Mouse (Mus musculus): ENCODE data around the gene Fuz. TPM values are rescaled to one million over a fixed set of nuclear protein-coding genes. Genes with fewer than 3 reads are reported as not detected.
"Not testable (repeated sequence)": the region's sequence is repeated elsewhere in the genome, so short reads cannot be mapped to it uniquely, and the experiment has no call there.

Gene Fuz
- polyA plus RNA-seq, 1 experiment from 2014 or later: 23.0 TPM

- not testable (repeated sequence) for H3K9me3 ChIP-seq; H3K27ac ChIP-seq; H3K27me3 ChIP-seq; H3K4me2 ChIP-seq (replicated peaks); H3K4me3 ChIP-seq; ATAC-seq (ENCODE audit: low FRiP score, low read depth); H3K9ac ChIP-seq
- WGBS: 86% methylated on average over 2 of the region's 2 CpGs
- H3K4me1 ChIP-seq: peaks cover 25% of the 10 kb centered on the region
- peaks cover 23% of the 10 kb centered on the region for H3K36me3 ChIP-seq
Observed at GRCm38 (mm10) chr7:44871774-44872173, 24.1 kb upstream of the Fuz start.

- WGBS: 89% methylated on average over 14 of the region's 14 CpGs
- Histone ChIP-seq H3K36me3 (peaks cover 72% of the 10 kb centered on the region), H3K9me3 (no peaks in the 10 kb centered on the region)
Observed at GRCm38 (mm10) chr7:44877833-44878232, 18.0 kb upstream of the Fuz start.

GRCm38 (mm10) chr7:44883036-44883435 lies 12.8 kb upstream of the Fuz start:
- WGBS: 95% methylated on average over 3 of the region's 3 CpGs
- Histone ChIP-seq H3K4me1 (no peaks in the 10 kb centered on the region), H3K27me3 (no peaks in the 10 kb centered on the region), H3K27ac (no peak overlapping the region), H3K36me3 (peaks cover 92% of the 10 kb centered on the region), H3K9me3 (no peaks in the 10 kb centered on the region), H3K9ac (no peak overlapping the region), H3K4me3 (no peak overlapping the region), H3K4me2 (replicated peaks) (no peak overlapping the region)
- ATAC-seq (ENCODE audit: low FRiP score, low read depth): no peak

More at GRCm38 (mm10) chr7:44877833-44878232, 18.0 kb upstream of the Fuz start:
- no peak for ATAC-seq (ENCODE audit: low FRiP score, low read depth)
- no peak overlapping the region for H3K4me3 ChIP-seq
- H3K4me2 ChIP-seq (replicated peaks): no peak overlapping the region
- no peaks in the 10 kb centered on the region for H3K27me3 ChIP-seq
- no peak overlapping the region for H3K9ac ChIP-seq
- no peaks in the 10 kb centered on the region for H3K4me1 ChIP-seq
- no peak overlapping the region for H3K27ac ChIP-seq

- H3K4me3 ChIP-seq: no peak overlapping the region
- no peak for ATAC-seq (ENCODE audit: low FRiP score, low read depth)
- WGBS: 93% methylated on average over 5 of the region's 5 CpGs
- H3K4me2 ChIP-seq (replicated peaks): no peak overlapping the region
- H3K27me3 ChIP-seq: no peaks in the 10 kb centered on the region
- H3K9me3 ChIP-seq: no peaks in the 10 kb centered on the region
- H3K4me1 ChIP-seq: no peaks in the 10 kb centered on the region
- H3K27ac ChIP-seq: no peak overlapping the region
- H3K36me3 ChIP-seq: peaks cover 92% of the 10 kb centered on the region
- no peak overlapping the region for H3K9ac ChIP-seq
Observed at GRCm38 (mm10) chr7:44884637-44885036, 11.2 kb upstream of the Fuz start.

GRCm38 (mm10) chr7:44886964-44887363 lies 8.9 kb upstream of the Fuz start:
- Histone ChIP-seq H3K27ac (no peak overlapping the region), H3K36me3 (peaks cover 79% of the 10 kb centered on the region), H3K9ac (0 out of 2 replicates have a peak overlapping the region, but pooled peaks have one; percentile 20), H3K27me3 (no peaks in the 10 kb centered on the region), H3K4me2 (replicated peaks) (no peak overlapping the region), H3K9me3 (no peaks in the 10 kb centered on the region), H3K4me1 (peaks cover 15% of the 10 kb centered on the region), H3K4me3 (no peak overlapping the region)
- ATAC-seq (ENCODE audit: low FRiP score, low read depth): no peak
- 91% methylated on average over 7 of the region's 7 CpGs for WGBS

- Histone ChIP-seq H3K36me3 (peaks cover 64% of the 10 kb centered on the region), H3K27me3 (no peaks in the 10 kb centered on the region), H3K9ac (no peak overlapping the region), H3K27ac (no peak overlapping the region), H3K4me2 (replicated peaks) (no peak overlapping the region), H3K9me3 (no peaks in the 10 kb centered on the region), H3K4me3 (no peak overlapping the region), H3K4me1 (peaks cover 20% of the 10 kb centered on the region)
- WGBS: 93% methylated on average over 13 of the region's 13 CpGs
- ATAC-seq (ENCODE audit: low FRiP score, low read depth): no peak
Observed at GRCm38 (mm10) chr7:44888256-44889105, 7.4 kb upstream of the Fuz start.

- H3K9me3 ChIP-seq: no peaks in the 10 kb centered on the region
- H3K36me3 ChIP-seq: peaks cover 49% of the 10 kb centered on the region
- WGBS: 90% methylated on average over 7 of the region's 7 CpGs
- no peak overlapping the region for H3K27ac ChIP-seq
- no peak overlapping the region for H3K4me3 ChIP-seq
- H3K4me2 ChIP-seq (replicated peaks): peak overlapping the region; percentile 97
- no peaks in the 10 kb centered on the region for H3K27me3 ChIP-seq
- no peak for ATAC-seq (ENCODE audit: low FRiP score, low read depth)
- H3K9ac ChIP-seq: no peak overlapping the region
- H3K4me1 ChIP-seq: peaks cover 27% of the 10 kb centered on the region
Observed at GRCm38 (mm10) chr7:44890180-44890579, 5.7 kb upstream of the Fuz start.

GRCm38 (mm10) chr7:44890737-44891136 lies 5.1 kb upstream of the Fuz start:
- WGBS: 92% methylated on average over 4 of the region's 4 CpGs
- H3K4me2 ChIP-seq (replicated peaks): peak overlapping the region; percentile 97
- H3K9me3 ChIP-seq: no peaks in the 10 kb centered on the region
- no peak overlapping the region for H3K27ac ChIP-seq
- H3K9ac ChIP-seq: peak overlapping the region; percentile 95
- peak overlapping the region; percentile 88 for H3K4me3 ChIP-seq
- no peak for ATAC-seq (ENCODE audit: low FRiP score, low read depth)
- peaks cover 30% of the 10 kb centered on the region for H3K4me1 ChIP-seq
- peaks cover 43% of the 10 kb centered on the region for H3K36me3 ChIP-seq
- H3K27me3 ChIP-seq: no peaks in the 10 kb centered on the region

- Histone ChIP-seq H3K4me3 (peak overlapping the region; percentile 88), H3K27ac (peak overlapping the region; percentile 95; the same call in 1 of the 2 replicates), H3K27me3 (no peaks in the 10 kb centered on the region), H3K4me1 (peaks cover 32% of the 10 kb centered on the region), H3K9me3 (no peaks in the 10 kb centered on the region), H3K9ac (peak overlapping the region; percentile 95), H3K36me3 (peaks cover 34% of the 10 kb centered on the region), H3K4me2 (replicated peaks) (peak overlapping the region; percentile 97)
- 30% methylated on average over 6 of the region's 6 CpGs for WGBS
- ATAC-seq (ENCODE audit: low FRiP score, low read depth): no peak
Observed at GRCm38 (mm10) chr7:44891611-44892010, 4.3 kb upstream of the Fuz start.

- H3K4me3 ChIP-seq: peak within 1 kb of the TSS; percentile 88
- H3K4me1 ChIP-seq: peaks cover 40% of the 10 kb centered on the region
- peak within 1 kb of the TSS; percentile 95 for H3K27ac ChIP-seq
- H3K36me3 ChIP-seq: peaks cover 27% of the 10 kb centered on the region
- peak; percentile 83 for ATAC-seq (ENCODE audit: low FRiP score, low read depth)
- H3K27me3 ChIP-seq: no peaks in the 10 kb centered on the region
- H3K9me3 ChIP-seq: no peaks in the 10 kb centered on the region
- H3K9ac ChIP-seq: peak within 1 kb of the TSS; percentile 95
- H3K4me2 ChIP-seq (replicated peaks): peak within 1 kb of the TSS; percentile 97
- under 1% methylated on average over 56 of the region's 56 CpGs for WGBS
Observed at GRCm38 (mm10) chr7:44892276-44892921, 3.5 kb upstream of the Fuz start, which contains the start of gene Med25. Med25 (minus strand) TSS chr7:44892712.

- peaks cover 25% of the 10 kb centered on the region for H3K36me3 ChIP-seq
- H3K9me3 ChIP-seq: no peaks in the 10 kb centered on the region
- peaks cover 40% of the 10 kb centered on the region for H3K4me1 ChIP-seq
- no peak for ATAC-seq (ENCODE audit: low FRiP score, low read depth)
- peak overlapping the region; percentile 91 for H3K27ac ChIP-seq
- peak overlapping the region; percentile 97 for H3K4me2 ChIP-seq (replicated peaks)
- no peak overlapping the region for H3K9ac ChIP-seq
- H3K27me3 ChIP-seq: no peaks in the 10 kb centered on the region
- H3K4me3 ChIP-seq: peak overlapping the region; percentile 88; the same call in 1 of the 2 replicates
- WGBS: 27% methylated on average over 8 of the region's 8 CpGs
Observed at GRCm38 (mm10) chr7:44893197-44893596, 2.7 kb upstream of the Fuz start.

- Histone ChIP-seq H3K4me3 (no peak overlapping the region), H3K27ac (no peak overlapping the region; the same call in 1 of the 2 replicates), H3K4me1 (peaks cover 47% of the 10 kb centered on the region), H3K9ac (no peak overlapping the region), H3K9me3 (no peaks in the 10 kb centered on the region), H3K36me3 (peaks cover 24% of the 10 kb centered on the region), H3K27me3 (no peaks in the 10 kb centered on the region), H3K4me2 (replicated peaks) (no peak overlapping the region)
- WGBS: 82% methylated on average over 3 of the region's 3 CpGs
- ATAC-seq (ENCODE audit: low FRiP score, low read depth): no peak
Observed at GRCm38 (mm10) chr7:44894175-44894574, 1.7 kb upstream of the Fuz start.
